Mouse (Mus musculus) layer of hippocampus, postnatal 25 days (tissue): ENCODE measurements around the gene Vmn1r66. TPM values are rescaled to one million over a fixed set of nuclear protein-coding genes. Genes with fewer than 3 reads are reported as not detected.
"Not testable (repeated sequence)": the region's sequence is repeated elsewhere in the genome, so short reads cannot be mapped to it uniquely, and the experiment has no call there.

Source experiments
- DNase-seq, 2 experiments: peaks; one replicate each; pipeline ENCODE4 v3.0.0; 2022; ENCODE audit warnings: mixed read lengths in 2 of 2, low spot score in 1 of 2; ENCODE audit errors: extremely low spot score in 1 of 2
- total RNA-seq, 2 experiments: library from RNA; stranded (reverse); gene quantifications; 2 replicates each; pipeline ENCODE4 v1.2.3; 2021

Vmn1r66 gene
- not detected for total RNA-seq

DNA sequence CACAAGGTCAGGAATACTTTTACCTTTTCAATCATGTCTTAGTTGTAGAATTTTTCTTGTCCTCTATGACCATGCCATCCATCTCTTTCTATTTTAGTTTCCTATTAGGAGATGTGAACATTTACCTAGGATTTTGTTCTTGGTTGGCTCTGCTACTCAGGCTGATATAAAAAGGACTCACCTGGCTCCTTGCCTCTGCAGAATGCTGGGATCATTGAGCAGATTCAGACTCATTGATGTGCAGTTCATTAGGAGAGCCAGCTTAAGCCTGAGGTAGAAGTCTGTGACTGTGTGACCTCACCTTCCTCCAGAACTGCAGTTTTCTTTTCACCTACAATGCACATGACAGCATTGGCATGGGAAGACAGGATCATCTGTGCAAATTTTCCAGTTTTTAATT lies at the start of gene Vmn1r66:
Gene Vmn1r66, minus strand, starts transcription at position 101 of the 400 bp plus-strand sequence.
- DNase-seq, result no peak

DNA sequence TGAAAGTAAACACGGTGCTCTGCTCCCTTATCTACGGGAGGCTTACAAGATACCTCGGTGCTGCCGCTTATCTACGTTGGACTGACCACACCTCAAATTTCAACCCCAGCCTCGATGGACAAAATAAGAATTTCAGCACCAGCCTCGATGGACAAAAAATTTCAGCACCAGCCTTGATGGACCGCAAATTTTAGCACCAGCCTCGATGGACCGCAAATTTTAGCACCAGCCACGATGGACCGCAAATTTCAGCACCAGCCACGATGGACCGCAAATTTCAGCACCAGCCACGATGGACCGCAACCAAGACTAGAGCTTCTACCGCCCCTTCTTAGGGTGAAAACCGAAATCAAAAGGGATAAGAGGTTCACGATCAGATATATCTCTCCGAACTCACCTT lies 47.7 kb upstream of the Vmn1r66 start:
- DNase-seq, result not testable (repeated sequence)

DNA sequence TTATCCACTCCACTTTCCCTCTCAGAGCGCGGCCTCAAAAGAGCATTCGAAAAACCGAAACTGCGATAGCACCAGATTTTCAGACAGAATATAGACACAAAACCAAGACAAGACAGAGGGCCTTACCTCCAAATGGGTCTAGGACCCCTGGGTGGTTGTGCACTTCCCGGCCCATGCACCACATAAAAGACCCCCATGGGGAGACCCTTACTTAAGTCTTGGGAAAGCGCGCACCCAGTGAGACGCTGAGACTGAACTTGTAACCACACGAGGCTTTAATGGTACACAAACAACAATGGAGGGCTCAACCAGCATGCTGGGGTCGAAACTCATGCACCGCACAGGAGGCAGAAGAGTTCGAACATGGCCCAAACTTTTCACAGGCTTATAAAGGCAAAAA lies 25.7 kb downstream of the Vmn1r66 start:
- DNase-seq, result no peak

DNA sequence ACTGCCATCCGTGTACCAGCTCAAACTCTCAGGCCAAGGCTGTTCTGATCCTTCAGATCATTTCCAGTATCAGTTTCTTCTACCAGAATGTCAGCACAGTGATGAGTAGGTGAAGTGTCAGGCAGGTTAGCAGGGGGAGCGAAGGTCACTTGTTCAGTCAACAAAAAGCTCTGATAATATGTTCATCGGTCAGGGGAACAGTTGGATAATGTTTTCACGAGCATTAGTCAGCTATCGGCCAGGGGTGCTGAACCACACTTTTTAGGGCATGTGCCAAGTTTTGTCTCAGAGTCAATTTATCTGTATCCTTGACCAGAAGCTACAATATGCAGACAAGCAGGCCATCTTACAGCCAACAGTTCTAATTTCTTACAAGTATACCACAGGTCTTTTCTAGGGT lies 28.7 kb downstream of the Vmn1r66 start:
- no peak for DNase-seq

Other genes with a start within 250 kb of the Vmn1r66 start
- not detected for gene Vmn2r50, start 224.7 kb downstream of the Vmn1r66 start, total RNA-seq
- not detected for gene Vmn2r51, start 172.3 kb downstream of the Vmn1r66 start, total RNA-seq
- not detected for gene Vmn2r52, start 101.4 kb downstream of the Vmn1r66 start, total RNA-seq
- not detected for gene Vmn1r67, start 165.3 kb upstream of the Vmn1r66 start, total RNA-seq
- gene Zik1, start 217.4 kb upstream of the Vmn1r66 start, total RNA-seq, result 10 to 100 TPM; 15.6 to 15.8 TPM